Mouse (Mus musculus): ENCODE measurements around the gene Tpcn2.

Gene Tpcn2

DNA sequence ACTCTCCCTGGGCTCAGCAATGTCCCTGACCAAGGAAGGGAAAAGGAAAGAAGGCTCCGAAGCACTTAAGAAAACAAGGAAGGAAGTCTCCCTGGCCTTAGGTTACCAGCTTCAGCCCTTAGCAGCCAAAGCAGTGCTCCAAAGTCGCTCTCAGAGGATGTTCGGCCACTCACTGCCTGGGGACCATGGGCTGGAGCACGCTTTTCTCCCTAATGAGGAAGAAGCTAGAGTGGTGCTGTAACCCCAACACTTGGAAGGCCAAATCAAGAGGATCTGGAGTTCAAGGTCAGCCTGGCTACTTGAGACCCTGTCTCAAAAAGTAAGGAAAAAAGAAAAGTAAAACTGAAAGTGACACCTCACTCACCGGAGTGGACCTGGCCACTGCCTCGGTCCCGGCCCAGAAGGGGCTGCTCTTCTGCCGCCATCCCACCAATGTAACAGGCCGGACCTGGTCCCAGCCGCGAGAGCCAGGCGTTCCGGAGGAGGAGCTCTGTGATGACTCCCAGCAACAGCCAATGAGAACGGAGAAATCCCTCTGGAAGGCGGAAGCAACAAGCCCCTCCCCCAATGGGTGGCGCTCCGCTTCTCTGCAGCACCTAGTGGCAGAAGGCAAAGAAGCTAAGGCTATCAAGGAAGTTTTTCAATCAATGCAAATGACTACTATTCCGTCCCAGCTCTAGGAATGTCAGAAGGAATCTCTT is at the start of gene Tpcn2:
TSS of gene Tpcn2 (minus strand) at position 525 of the 701 bp plus-strand sequence.
- in situ Hi-C loops (cut with MboI; ENCODE audit: unreplicated experiment in 2 of 2), result no loop called here

DNA sequence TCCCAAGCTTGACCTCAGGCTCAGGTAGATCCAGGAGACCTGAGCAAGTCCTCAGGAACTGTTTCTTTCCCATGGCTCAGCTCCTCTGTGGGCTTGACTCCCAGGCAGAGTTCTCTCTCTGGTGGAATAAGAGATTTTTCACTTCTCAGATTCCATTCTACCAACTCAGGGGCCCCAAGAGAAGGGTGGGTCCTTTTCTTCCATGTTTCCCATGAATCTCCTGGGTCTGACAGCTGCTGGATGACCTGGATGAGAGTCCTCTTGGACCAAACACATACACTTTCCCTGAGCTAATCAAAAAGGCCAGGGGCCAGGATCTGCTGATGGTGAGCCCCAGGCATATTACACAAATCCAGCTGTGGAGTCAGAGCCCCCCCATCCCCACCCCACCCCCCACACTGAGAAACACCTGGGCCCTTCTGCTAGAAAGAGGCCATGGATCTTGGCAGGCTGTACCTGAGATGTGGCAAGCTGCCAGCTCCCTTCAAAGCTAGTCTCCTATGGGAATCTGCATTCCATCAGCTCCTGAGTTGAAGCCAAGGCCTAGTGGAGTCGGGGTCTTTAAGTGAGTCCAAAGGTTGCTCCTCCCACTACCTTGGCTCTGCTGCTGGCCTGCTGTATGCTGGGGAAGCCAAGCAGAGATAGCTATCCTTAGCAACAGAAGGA is 48.7 kb upstream of the Tpcn2 start:
- in situ Hi-C loops (cut with MboI; ENCODE audit: unreplicated experiment in 2 of 2), result no loop called here

DNA sequence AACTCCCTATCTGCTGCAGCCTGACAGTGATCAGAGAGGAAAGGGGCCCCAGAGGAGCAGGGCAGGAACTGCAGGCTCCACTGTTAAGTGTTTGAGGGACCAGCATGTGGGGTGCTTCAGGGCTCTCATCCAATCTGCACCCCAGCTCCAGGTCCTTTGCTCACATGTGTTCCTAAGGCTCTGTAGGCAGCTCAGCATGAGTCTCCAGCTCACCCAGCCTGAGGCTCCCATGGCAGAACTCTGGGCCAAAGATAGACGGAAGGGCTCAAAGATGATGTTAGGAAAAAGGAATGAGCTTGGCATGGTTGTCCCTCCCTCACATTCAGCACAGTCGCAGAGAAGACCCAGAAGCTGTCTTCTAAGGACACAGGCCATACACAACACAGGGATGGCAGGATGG is 46.8 kb upstream of the Tpcn2 start:
- in situ Hi-C loops (cut with MboI; ENCODE audit: unreplicated experiment in 2 of 2), result no loop called here

DNA sequence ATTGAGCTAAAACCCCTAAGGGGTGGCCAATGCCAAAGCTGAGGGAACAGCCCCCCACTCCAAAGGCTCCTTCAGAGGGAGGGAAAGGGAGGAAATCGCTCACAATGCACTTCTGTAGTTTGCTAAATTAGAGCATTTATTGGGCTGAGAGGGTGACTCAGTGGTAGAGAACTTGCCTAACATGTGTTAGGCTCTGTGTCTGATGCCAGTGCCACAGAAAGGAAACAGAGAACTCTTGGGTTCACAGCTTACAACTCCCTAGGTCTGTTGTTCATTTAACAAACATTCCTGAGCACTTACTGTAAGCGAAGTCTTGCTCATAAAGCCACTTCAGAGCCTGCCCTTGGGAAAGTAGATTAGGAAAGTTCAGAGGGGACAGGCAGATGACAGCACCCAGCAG is 46.2 kb upstream of the Tpcn2 start:
- in situ Hi-C loops (cut with MboI; ENCODE audit: unreplicated experiment in 2 of 2), result no loop called here

DNA sequence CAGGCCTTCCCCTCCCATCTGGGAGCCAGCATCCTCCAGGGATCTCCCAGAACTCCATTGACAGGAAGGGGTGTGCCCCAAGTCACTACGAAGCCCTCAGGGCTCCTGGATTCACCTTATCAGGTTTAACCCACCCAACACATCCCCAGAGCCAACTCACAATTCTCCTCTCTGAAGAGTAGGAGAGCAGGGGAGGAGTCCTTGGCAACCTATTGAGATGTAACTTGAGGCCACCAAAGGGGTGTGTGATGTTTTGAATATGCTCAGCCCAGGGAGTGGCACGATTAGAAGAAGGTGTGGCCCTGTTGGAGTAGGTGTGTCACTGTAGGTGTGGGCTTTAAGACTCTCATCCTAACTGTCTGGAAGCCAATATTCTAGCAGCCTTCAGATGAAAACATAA is 41.9 kb upstream of the Tpcn2 start:
- in situ Hi-C loops (cut with MboI; ENCODE audit: unreplicated experiment in 2 of 2), result no loop called here

DNA sequence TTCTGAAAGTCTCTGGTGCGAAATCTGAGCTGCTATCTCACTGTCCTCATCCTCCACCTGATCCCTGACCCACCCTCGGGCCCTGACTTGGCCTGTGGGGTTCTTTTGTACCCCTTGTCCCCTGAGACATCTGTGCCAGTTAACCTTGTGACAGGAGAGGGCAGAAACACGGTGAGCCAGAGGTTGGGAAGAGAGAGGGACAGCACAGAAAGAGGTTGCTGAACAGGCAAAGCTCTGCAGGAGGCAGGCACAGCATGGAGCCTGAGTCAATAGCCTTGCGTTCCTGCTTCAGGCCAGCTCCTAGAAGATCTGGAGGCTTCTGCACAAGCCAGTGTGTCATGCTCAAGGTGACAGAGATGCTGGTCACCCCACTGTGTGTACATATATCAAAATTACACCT is 39.8 kb upstream of the Tpcn2 start:
- in situ Hi-C loops (cut with MboI; ENCODE audit: unreplicated experiment in 2 of 2), result no loop called here

DNA sequence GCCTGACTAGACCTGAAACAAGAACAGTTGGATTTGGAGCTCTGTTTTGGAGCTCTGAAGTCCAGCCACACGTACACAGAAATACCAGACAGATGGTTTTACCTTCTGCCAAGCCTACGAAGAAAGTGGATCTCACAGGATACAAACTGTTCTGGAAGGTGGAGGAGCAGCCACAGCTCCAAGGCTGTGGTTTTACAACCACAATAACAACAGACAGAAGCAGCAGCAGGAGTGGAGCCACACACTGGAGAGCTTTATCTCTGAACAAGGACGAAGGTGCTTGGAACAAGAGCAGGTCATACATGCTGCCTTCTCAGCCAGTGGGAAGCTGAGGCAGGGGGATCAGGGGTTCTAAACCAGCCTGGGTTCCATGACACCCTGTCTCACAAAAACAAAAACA is 35.7 kb upstream of the Tpcn2 start:
- in situ Hi-C loops (cut with MboI; ENCODE audit: unreplicated experiment in 2 of 2), result no loop called here

DNA sequence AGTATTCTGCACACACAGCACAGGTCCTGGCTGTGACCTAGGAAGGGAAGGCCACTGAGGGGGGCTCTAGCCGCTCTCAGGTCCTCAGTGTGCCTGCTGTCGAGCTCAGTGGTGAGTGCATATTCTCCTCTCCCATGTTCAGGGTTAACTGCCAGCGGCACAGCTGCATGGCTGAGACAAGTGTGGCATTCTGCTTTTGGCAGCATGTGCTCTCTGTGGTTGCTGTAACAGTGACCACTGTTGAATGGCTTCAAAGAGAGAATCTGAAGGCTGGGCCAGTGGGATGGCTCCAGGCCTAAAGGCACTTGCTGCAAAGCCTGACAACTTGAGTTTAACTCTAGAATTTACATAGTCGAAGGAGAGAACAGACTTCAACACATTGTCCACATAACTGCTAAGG is 33.7 kb upstream of the Tpcn2 start:
- in situ Hi-C loops (cut with MboI; ENCODE audit: unreplicated experiment in 2 of 2), result no loop called here

DNA sequence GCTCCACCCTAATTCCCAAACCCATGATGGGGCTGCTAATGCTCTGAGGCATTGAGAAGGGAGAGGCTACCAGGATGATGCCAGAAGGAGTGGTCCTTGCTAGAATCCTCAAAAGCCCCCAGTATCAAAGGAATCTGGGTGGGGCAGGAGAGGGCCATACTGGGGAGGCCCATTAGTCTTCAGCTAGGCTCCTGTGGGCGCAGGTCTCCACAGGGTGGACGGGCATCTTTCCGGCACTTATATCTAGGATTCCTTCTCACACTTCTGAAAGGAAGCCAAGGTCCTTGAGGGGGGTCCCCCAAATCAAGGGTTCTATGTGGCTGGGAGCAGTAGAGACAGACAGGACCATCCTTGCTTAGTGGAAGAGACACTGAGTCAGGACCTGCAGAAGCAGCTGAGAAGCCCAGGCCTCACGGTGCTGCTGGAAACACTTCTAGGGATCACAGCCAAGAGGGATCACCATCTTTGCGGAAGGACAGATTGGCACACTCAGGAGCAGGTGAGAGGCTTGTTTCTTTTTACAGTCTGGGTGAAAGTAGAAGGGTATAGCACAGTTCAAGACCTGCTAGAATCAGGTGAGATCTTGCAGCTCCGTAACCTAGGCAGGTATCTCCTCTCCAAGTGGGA is 31.1 kb upstream of the Tpcn2 start, which contains the start of gene Mrgprd:
TSS of gene Mrgprd (plus strand) at position 51 of the 627 bp plus-strand sequence.
- in situ Hi-C loops (cut with MboI; ENCODE audit: unreplicated experiment in 2 of 2), result no loop called here

DNA sequence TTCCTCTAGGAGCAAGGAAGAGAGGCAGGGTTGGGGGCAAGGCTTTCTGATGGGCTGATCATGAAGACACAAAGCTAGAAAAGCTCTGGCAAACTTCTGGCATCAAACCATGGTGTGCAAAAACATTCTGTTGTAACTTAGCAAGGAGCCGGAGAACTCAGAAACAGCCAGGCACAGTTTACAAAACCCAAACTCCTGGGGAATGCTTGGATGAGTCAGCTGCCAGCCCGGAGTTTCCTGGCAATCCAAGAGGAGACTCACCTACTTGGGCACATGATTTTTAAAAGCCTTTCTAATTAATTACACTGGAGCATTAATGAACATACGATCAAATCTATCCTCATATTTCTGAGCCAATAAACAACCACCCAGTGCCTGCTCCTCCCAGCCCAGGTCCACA is 28.3 kb upstream of the Tpcn2 start:
- in situ Hi-C loops (cut with MboI; ENCODE audit: unreplicated experiment in 2 of 2), result no loop called here

DNA sequence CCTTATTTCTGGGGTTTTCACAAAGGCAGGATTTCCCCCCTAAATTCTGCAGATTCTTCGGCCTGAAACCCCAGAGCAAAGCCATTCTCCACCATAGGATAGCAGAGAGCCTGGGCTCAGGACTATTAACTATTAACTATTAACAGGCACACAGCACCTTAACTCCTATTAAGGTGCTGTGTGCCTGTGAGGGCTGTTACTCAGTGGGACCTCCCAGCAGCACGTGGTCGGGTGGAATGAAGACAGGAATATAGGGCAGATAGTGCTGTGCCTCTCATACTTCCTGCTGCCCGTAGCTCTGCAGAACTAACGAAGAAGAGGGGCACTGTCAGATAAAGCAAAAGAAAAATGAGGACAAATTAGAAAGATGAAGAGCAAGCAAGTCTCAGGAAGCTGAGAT is 26.7 kb upstream of the Tpcn2 start:
- in situ Hi-C loops (cut with MboI; ENCODE audit: unreplicated experiment in 2 of 2), result no loop called here

DNA sequence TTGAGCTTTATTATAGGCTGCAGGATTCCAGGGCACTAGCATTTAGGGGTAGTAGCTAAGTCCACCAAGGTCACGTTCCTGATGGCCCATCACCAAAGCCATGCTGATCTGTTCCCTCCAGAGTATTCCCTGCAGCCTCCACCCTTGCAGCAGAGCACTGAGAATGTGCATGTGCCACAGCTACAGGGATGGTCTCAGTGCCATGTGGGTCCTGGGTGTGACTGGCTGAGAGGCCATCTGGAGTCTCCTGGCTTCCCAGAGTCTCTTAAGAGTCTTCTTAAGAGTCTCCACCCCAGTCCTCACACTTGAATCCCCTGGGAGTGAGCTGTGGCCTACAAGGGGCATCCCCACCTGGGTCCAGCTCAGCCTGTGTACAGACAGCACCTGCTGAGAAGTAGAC is 26.1 kb upstream of the Tpcn2 start:
- in situ Hi-C loops (cut with MboI; ENCODE audit: unreplicated experiment in 2 of 2), result no loop called here

DNA sequence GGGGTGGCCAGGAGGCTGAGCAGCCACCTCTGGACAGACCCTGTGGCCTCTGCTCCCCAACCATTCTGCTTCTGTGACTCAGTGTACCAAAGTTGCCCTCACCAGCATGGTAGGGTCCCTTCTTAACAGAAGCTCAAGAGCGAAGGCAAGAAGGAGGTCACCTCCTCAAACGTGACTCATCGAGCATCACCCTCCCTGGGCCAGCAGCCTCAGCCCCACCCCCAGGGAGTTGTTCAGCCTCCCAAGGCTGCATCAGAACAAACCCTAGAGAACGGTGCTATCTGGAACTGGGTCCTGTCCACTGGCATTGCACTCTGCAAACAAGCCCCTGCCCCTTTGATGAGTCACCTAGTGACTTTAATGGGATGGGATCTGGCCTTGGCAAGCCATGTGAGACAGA is 25.1 kb upstream of the Tpcn2 start:
- in situ Hi-C loops (cut with MboI; ENCODE audit: unreplicated experiment in 2 of 2), result no loop called here

DNA sequence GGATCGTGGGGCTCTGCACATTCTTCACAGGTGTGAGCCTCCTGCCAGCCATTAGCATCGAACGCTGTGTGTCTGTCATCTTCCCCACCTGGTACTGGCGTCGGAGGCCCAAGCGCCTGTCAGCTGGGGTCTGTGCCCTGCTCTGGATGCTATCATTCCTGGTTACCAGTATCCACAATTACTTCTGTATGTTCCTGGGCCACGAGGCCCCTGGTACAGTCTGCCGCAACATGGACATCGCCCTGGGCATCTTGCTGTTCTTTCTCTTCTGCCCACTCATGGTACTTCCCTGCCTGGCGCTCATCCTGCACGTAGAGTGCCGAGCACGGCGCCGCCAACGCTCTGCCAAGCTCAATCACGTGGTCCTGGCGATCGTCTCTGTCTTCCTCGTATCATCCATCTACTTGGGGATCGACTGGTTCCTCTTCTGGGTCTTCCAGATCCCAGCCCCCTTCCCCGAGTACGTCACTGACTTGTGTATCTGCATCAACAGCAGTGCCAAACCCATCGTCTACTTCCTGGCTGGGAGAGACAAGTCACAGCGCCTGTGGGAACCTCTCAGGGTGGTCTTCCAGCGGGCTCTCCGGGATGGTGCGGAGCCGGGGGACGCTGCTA is 24.4 kb upstream of the Tpcn2 start:
- in situ Hi-C loops (cut with MboI; ENCODE audit: unreplicated experiment in 2 of 2), result no loop called here

DNA sequence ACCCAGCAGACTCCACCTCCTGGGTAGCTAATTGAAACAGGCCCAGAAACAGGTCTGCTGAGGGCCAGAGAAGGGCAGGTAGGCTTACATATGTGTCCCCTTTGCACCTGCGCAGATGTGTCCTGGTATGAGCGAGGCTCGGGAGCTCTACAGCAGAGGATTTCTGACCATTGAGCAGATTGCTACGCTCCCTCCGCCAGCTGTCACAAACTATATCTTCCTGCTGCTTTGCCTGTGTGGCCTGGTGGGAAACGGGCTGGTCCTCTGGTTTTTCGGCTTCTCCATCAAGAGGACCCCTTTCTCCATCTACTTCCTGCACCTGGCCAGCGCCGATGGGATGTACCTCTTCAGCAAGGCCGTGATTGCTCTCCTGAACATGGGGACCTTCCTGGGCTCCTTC is 23.8 kb upstream of the Tpcn2 start:
- in situ Hi-C loops (cut with MboI; ENCODE audit: unreplicated experiment in 2 of 2), result no loop called here

DNA sequence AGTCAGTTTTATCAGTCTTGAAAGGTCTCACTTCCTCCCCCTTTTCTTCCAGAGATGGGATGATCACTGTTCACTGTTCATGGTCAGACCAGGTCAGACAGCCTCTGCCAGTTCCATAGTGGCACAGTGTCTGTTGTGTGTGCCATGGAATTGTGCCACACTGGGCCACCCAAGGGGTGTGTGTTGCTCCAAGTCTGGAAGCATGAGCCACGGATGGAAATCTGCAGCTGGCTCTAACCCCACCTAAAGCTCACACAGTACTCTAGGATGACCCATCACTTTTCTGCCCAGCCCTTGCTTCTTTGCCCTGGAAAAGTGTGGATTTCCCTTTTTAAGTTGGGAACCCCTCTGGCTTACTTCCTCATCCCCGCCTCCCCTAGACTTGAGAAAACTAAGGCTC is 20.3 kb upstream of the Tpcn2 start:
- in situ Hi-C loops (cut with MboI; ENCODE audit: unreplicated experiment in 2 of 2), result no loop called here

DNA sequence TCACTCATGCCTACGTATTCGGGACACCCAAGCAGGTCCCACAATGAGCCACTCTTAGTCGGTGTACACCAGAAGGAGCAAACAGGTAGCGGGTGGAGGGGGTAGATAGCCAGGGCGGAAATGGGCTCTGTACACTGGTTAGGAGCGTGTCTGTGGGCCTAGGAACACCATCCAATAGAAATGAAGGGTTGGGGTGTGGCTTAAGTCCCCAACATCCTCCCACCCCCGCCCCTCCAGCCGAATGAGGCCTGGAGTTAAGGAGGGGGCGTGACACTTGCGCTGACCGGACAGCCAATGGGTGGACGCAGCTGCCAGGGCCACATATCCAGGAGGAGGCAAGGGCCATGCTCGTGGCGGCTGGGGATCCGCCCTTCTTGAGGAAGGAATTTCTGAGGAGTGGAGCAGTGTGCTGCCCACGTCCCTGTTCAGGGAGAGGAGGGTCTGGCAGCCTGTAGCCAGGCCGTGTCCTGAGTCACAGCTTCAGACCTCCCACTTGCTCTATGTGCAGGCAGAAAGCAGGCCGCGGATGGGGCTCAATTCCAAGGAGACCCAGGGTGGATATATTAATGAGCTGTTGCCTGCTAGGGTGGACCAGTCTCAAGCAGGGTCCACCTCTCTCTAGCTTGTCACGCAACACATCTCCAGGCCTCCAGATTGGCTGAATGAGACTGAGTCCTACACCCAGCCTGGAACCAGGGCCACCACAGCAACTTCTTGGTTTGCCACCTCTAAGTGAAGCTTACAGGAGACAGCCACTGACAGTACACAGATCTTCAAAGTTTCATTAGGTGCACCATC is 18.9 kb upstream of the Tpcn2 start:
- in situ Hi-C loops (cut with MboI; ENCODE audit: unreplicated experiment in 2 of 2), result no loop called here

DNA sequence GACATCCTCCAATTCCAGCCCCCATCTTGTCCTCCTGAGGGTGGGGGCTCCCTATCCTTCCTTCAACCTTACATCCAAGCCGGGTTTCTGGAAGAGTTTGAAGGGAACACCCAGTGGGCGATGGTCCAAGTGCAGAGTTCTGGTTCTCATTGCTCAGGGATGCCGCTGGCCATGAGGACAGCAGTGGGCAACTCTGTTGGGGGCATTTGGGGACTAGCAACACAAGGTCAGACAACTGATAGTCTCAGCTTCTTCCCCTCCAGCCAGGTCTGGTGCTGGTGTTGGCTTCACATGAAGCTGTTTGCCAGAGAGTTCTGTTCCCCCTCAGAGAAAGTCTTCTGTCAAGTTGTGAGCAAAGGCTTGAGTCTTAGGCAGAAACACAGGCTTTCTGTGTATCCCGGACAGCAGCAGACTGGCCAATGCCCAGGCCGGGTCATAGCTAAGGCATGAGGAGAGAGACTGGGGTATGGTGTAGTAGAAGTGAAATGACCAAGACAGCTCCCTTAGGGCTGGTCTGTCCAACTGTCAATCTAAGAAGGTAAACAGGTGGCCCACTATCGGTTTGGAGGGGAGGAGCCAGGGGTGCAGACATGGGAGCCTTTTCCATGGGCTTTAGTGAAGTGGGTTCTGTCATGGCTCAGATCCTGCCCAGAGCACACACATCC is 17.7 kb upstream of the Tpcn2 start:
- in situ Hi-C loops (cut with MboI; ENCODE audit: unreplicated experiment in 2 of 2), result no loop called here

DNA sequence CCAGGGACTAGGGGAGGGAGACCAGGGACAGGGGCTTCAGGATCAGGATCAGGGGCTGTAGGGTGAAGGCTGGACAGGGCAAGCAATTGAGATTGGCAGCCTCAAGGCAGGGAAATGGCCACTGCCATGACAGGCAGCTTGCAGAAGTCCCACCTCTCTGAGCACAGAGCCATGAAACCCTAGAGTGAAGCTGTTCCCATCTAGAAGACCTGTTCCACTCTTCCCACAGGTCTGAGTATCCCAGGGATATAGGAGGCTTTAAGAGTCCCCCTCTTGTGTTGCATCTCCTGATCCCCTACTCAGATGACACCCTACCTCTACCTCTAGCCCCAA is 17.2 kb upstream of the Tpcn2 start:
- in situ Hi-C loops (cut with MboI; ENCODE audit: unreplicated experiment in 2 of 2), result no loop called here

DNA sequence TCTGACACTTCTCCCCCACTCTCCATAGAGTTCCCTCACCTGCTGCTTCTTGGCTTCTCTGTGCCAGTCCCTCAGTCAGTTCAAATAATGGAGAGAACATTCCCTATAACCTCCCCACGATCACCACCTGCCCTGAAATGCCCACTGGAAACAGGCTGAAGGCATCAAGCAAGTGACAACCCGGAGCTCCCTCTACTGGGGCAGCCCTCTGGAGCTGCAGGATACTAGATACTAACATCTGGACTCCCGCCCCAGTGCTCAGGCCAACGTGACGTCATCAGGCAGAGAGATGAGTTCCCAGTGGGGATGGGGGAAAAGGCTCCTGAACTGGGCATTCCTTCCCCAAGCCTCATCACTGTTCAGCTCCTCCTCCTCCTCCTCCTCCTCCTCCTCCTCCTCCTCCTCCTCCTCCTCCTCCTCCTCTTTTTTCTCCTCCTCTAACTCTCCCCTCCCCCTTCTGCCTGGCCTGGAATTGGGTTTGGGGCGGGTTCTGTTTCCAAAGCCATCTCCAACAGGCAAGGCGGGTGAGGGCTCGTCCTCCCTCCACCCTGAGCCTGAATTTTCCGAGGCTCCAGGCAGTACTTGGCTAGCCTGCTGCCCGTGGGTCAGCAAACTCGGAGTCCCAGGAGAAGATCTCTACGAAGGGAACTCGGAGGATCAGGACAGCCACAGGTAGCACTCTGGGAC is 16.7 kb upstream of the Tpcn2 start, which contains the start of gene Mrgprf:
TSS of gene Mrgprf (plus strand) at position 508 of the 687 bp plus-strand sequence.
- in situ Hi-C loops (cut with MboI; ENCODE audit: unreplicated experiment in 2 of 2), result no loop called here

All from v-Abl transformed pro-B cells (cell line).